Mouse (Mus musculus): ENCODE results near the gene Hsd3b4. TPM values are rescaled to one million over a fixed set of nuclear protein-coding genes. Genes with fewer than 3 reads are reported as not detected.

Hsd3b4 gene
- not detected in 2 replicates for polyA plus RNA-seq (2021; fragmentation: Nextera tagmentation)
- long read RNA-seq, experiment 1, result 0 reads
- long read RNA-seq, experiment 2, result 0 reads

GRCm38 (mm10) chr3:98510414-98510813 lies at the start of gene Hsd3b4:
Hsd3b4 (minus strand) TSS chr3:98510514.

GRCm38 (mm10) chr3:98457026-98457425 lies 53.3 kb downstream of the Hsd3b4 start, which contains the start of gene Gm4450:
Gm4450 (minus strand) TSS chr3:98457126.

Other genes starting within 250 kb of the Hsd3b4 start
- 4.3 and 4.9 TPM in 2 replicates for gene Hmgcs2, start 230.1 kb downstream of the Hsd3b4 start, polyA plus RNA-seq (2021; fragmentation: Nextera tagmentation)
- gene Phgdh, start 170.5 kb downstream of the Hsd3b4 start, polyA plus RNA-seq (2021; fragmentation: Nextera tagmentation), result 124 and 132 TPM in 2 replicates
- gene Zfp697, start 128.1 kb downstream of the Hsd3b4 start, polyA plus RNA-seq (2021; fragmentation: Nextera tagmentation), result 9.8 and 10.7 TPM in 2 replicates
- not detected in 2 replicates for gene Gm4450, start 53.4 kb downstream of the Hsd3b4 start, polyA plus RNA-seq (2021; fragmentation: Nextera tagmentation)
- gene Gm10681, start 78.3 kb upstream of the Hsd3b4 start, polyA plus RNA-seq (2021; fragmentation: Nextera tagmentation), result not detected in 2 replicates
- not detected in 2 replicates for gene Hsd3b5, start 119.7 kb upstream of the Hsd3b4 start, polyA plus RNA-seq (2021; fragmentation: Nextera tagmentation)
- gene Hsd3b2, start 214.0 kb upstream of the Hsd3b4 start, polyA plus RNA-seq (2021; fragmentation: Nextera tagmentation), result not detected in 2 replicates

Measured in left cerebral cortex, adult 6 months (tissue).